Mouse (Mus musculus) kidney, adult 2 months (tissue): ENCODE data around the gene C1qtnf5. TPM values are rescaled to one million over a fixed set of nuclear protein-coding genes. Genes with fewer than 3 reads are reported as not detected.
A peak's percentile ranks its signal among the peaks of the same experiment; 100 is the strongest.

Experiments used
- DNase-seq: peaks from one replicate; pipeline ENCODE4 v3.0.0; 2021
- H3K27ac ChIP-seq: fragments of 200-500 bp; 2 replicates; pipeline ENCODE4 v1.5.1; 2012; ENCODE audit warnings: low read depth, low read length, control low read depth, inconsistent platforms; ENCODE audit not compliant: insufficient read depth
- H3K27me3 ChIP-seq: fragments of 200-500 bp; replicated peaks from 2 replicates; pipeline ENCODE4 v1.6.1; 2012; ENCODE audit warnings: mild to moderate bottlenecking, moderate library complexity, low read length, inconsistent platforms; ENCODE audit not compliant: control insufficient read depth, insufficient read depth
- H3K36me3 ChIP-seq: fragments of 200-500 bp; 2 replicates; pipeline ENCODE4 v1.6.1; 2012; ENCODE audit warnings: mild to moderate bottlenecking, moderate library complexity, low read length, inconsistent platforms; ENCODE audit not compliant: control insufficient read depth, insufficient read depth
- H3K4me1 ChIP-seq: fragments of 200-500 bp; 2 replicates; pipeline ENCODE4 v1.6.1; 2011; ENCODE audit warnings: low read length; ENCODE audit not compliant: control insufficient read depth, insufficient read depth
- H3K4me3 ChIP-seq: fragments of 200-500 bp; 2 replicates; pipeline ENCODE4 v1.5.1; 2011; ENCODE audit warnings: mild to moderate bottlenecking, low read depth, low read length, control low read depth; ENCODE audit not compliant: insufficient read depth
- CTCF ChIP-seq: fragments of 200-500 bp; conservative IDR thresholded peaks from 2 replicates; pipeline ENCODE4 v1.5.1; 2011; ENCODE audit warnings: low read depth, mild to moderate bottlenecking, control low read depth, low read length, moderate library complexity, mixed read lengths; ENCODE audit not compliant: insufficient read depth, insufficient read length
- POLR2A ChIP-seq: fragments of 200-500 bp; IDR thresholded peaks from one replicate; pipeline ENCODE4 v1.6.1; 2011; ENCODE audit warnings: low read depth, low read length, control low read depth
- WGBS: fragments of 180-500 bp; shearing (Covaris S2); methylation state at CpG from one replicate; pipeline ENCODE4 v1.1.7; 2018; 5-methylcytosine and 5-hydroxymethylcytosine counted together
- polyA plus RNA-seq: library from polyadenylated mRNA; depleted of rRNA; stranded (reverse); fragments of >200 nt; gene quantifications from 2 replicates; pipeline ENCODE4 v1.2.3, GENCODE M21; 2012

Gene C1qtnf5
- polyA plus RNA-seq, 1 experiment = 16.8 TPM

- DNase-seq = peak; percentile 56
- TF ChIP-seq POLR2A = no peak
- TF ChIP-seq CTCF = no peak
- Histone ChIP-seq H3K4me1 (peaks cover 40% of the 10 kb centered on the region), H3K27ac (peak overlapping the region; percentile 60), H3K36me3 (no peaks in the 10 kb centered on the region), H3K27me3 (no peaks in the 10 kb centered on the region), H3K4me3 (peak overlapping the region; percentile 30; the same call in 1 of the 2 replicates)
- 50% methylated on average over 24 of the region's 24 CpGs for WGBS
Measured at GRCm38 (mm10) chr9:44075276-44075995, 31.6 kb upstream of the C1qtnf5 start.

GRCm38 (mm10) chr9:44075996-44076763 lies 30.9 kb upstream of the C1qtnf5 start:
- H3K27me3 ChIP-seq = no peaks in the 10 kb centered on the region
- H3K4me3 ChIP-seq = peak overlapping the region; percentile 30
- H3K36me3 ChIP-seq = no peaks in the 10 kb centered on the region
- no peak for TF ChIP-seq POLR2A
- no peak for TF ChIP-seq CTCF
- 46% methylated on average over 16 of the region's 16 CpGs for WGBS
- H3K4me1 ChIP-seq = peaks cover 47% of the 10 kb centered on the region
- H3K27ac ChIP-seq = peak overlapping the region; percentile 60
- DNase-seq = peak; percentile 66

- Histone ChIP-seq H3K27me3 (no peaks in the 10 kb centered on the region), H3K4me1 (peaks cover 48% of the 10 kb centered on the region), H3K36me3 (no peaks in the 10 kb centered on the region), H3K27ac (no peak overlapping the region; the same call in none of the 2 replicates), H3K4me3 (no peak overlapping the region)
- TF ChIP-seq POLR2A (no peak), CTCF (peak; percentile 75)
- DNase-seq = peak; percentile 93
- 6% methylated on average over 5 of the region's 5 CpGs for WGBS
Measured at GRCm38 (mm10) chr9:44076764-44077120, 30.3 kb upstream of the C1qtnf5 start.

GRCm38 (mm10) chr9:44077266-44077910 lies 29.7 kb upstream of the C1qtnf5 start:
- no peak for DNase-seq
- H3K27me3 ChIP-seq = no peaks in the 10 kb centered on the region
- 82% methylated on average over 11 of the region's 11 CpGs for WGBS
- H3K4me1 ChIP-seq = peaks cover 48% of the 10 kb centered on the region
- no peaks in the 10 kb centered on the region for H3K36me3 ChIP-seq
- H3K27ac ChIP-seq = peak overlapping the region; percentile 96
- TF ChIP-seq POLR2A = no peak
- TF ChIP-seq CTCF = no peak
- no peak overlapping the region for H3K4me3 ChIP-seq

GRCm38 (mm10) chr9:44078136-44078797 lies 28.8 kb upstream of the C1qtnf5 start:
- peak; percentile 77 for DNase-seq
- Histone ChIP-seq H3K27me3 (no peaks in the 10 kb centered on the region), H3K27ac (peak overlapping the region; percentile 96), H3K4me3 (no peak overlapping the region), H3K4me1 (peaks cover 52% of the 10 kb centered on the region), H3K36me3 (no peaks in the 10 kb centered on the region)
- no peak; the same call in 1 of the 2 replicates for TF ChIP-seq CTCF
- no peak for TF ChIP-seq POLR2A
- WGBS = 35% methylated on average over 10 of the region's 10 CpGs

GRCm38 (mm10) chr9:44078955-44079756 lies 27.9 kb upstream of the C1qtnf5 start:
- no peaks in the 10 kb centered on the region for H3K27me3 ChIP-seq
- no peak for TF ChIP-seq CTCF
- TF ChIP-seq POLR2A = no peak
- H3K4me1 ChIP-seq = peaks cover 60% of the 10 kb centered on the region
- peak; percentile 97 for DNase-seq
- H3K4me3 ChIP-seq = no peak overlapping the region
- H3K36me3 ChIP-seq = no peaks in the 10 kb centered on the region
- peak overlapping the region; percentile 97 for H3K27ac ChIP-seq
- 17% methylated on average over 16 of the region's 16 CpGs for WGBS
